Mouse (Mus musculus) megakaryocyte, embryonic 14.5 days (primary cell): ENCODE data around the gene Zfp330. TPM values are rescaled to one million over a fixed set of nuclear protein-coding genes. Genes with fewer than 3 reads are reported as not detected.

Source experiments
- H3K27me3 ChIP-seq: replicated peaks from 2 replicates; pipeline ENCODE3; 2012; ENCODE audit warnings: inconsistent platforms
- H3K36me3 ChIP-seq: replicated peaks from 2 replicates; pipeline ENCODE3; 2012; ENCODE audit warnings: low read length, inconsistent platforms, mixed read lengths
- H3K4me1 ChIP-seq: 2 replicates; pipeline ENCODE4 v1.6.1; 2012; ENCODE audit warnings: inconsistent platforms
- H3K4me3 ChIP-seq: replicated peaks from 2 replicates; pipeline ENCODE3; 2012; ENCODE audit warnings: moderate library complexity, mild to moderate bottlenecking, inconsistent platforms
- H3K9me3 ChIP-seq: 2 replicates; pipeline ENCODE4 v1.6.1; 2012; ENCODE audit warnings: inconsistent platforms
- FLI1 ChIP-seq: IDR thresholded peaks from 2 replicates; pipeline ENCODE4 v1.6.1; 2012; ENCODE audit warnings: low read length, inconsistent platforms, mixed read lengths
- GATA1 ChIP-seq: IDR thresholded peaks from 3 replicates; pipeline ENCODE4 v1.6.1; 2012; ENCODE audit warnings: mixed read lengths, low read length, inconsistent platforms, borderline replicate concordance
- polyA plus RNA-seq: library from polyadenylated mRNA; stranded (reverse); fragments of >175 nt; gene quantifications from 2 replicates; pipeline ENCODE4 v1.2.3, GENCODE M21; 2012; ENCODE audit warnings: low replicate concordance; ENCODE audit not compliant: insufficient read depth

The Zfp330 gene
- polyA plus RNA-seq, result 18.9 TPM in 1 of 2 replicates, not detected in the other

- peak; percentile 73; the same call in 1 of the 2 replicates for TF ChIP-seq FLI1
- TF ChIP-seq GATA1, result no peak
- Histone ChIP-seq H3K4me1 (peaks cover 61% of the 10 kb centered on the region), H3K9me3 (no peaks in the 10 kb centered on the region), H3K27me3 (no peaks in the 10 kb centered on the region), H3K36me3 (peaks cover 38% of the 10 kb centered on the region), H3K4me3 (peak within 1 kb of the TSS; percentile 96)
Observed at GRCm38 (mm10) chr8:82774093-82774422, at the start of gene Zfp330. Zfp330 (minus strand) TSS chr8:82774160.

DNA sequence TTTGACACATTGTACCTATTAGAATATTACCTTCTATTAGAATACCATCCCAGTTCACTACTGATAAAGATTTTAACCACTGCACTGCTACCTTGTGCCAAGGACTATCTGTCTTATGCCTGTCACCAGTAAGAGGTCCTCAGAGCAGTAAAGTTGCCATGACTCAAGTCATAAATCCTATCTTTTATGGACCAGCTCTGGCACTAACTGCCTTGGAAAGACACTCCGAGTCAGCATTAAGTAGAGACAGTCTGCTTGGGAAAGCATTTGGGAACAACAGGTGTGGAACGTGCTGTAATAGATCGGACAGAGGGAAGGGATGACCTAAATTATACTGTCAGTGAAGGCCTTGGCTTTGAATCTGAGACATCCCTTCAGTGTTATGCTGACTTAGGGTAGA, 4.0 kb upstream of the Zfp330 start:
- Histone ChIP-seq H3K36me3 (no peaks in the 10 kb centered on the region), H3K4me3 (no peak overlapping the region), H3K27me3 (no peaks in the 10 kb centered on the region), H3K4me1 (peaks cover 38% of the 10 kb centered on the region), H3K9me3 (no peaks in the 10 kb centered on the region)
- no peak for TF ChIP-seq FLI1
- TF ChIP-seq GATA1, result no peak

- peaks cover 43% of the 10 kb centered on the region for H3K4me1 ChIP-seq
- TF ChIP-seq FLI1, result no peak
- TF ChIP-seq GATA1, result no peak
- no peaks in the 10 kb centered on the region for H3K27me3 ChIP-seq
- no peaks in the 10 kb centered on the region for H3K9me3 ChIP-seq
- H3K4me3 ChIP-seq, result no peak overlapping the region
- H3K36me3 ChIP-seq, result peaks cover 5% of the 10 kb centered on the region
Observed at GRCm38 (mm10) chr8:82777406-82777805, 3.4 kb upstream of the Zfp330 start.

GRCm38 (mm10) chr8:82774482-82774881, 522 bp upstream of the Zfp330 start:
- no peak for TF ChIP-seq FLI1
- no peak for TF ChIP-seq GATA1
- Histone ChIP-seq H3K4me3 (peak overlapping the region; percentile 96), H3K27me3 (no peaks in the 10 kb centered on the region), H3K4me1 (peaks cover 61% of the 10 kb centered on the region), H3K9me3 (no peaks in the 10 kb centered on the region), H3K36me3 (peaks cover 33% of the 10 kb centered on the region)

GRCm38 (mm10) chr8:82773332-82774092, 448 bp downstream of the Zfp330 start:
- H3K9me3 ChIP-seq, result no peaks in the 10 kb centered on the region
- H3K4me1 ChIP-seq, result peaks cover 61% of the 10 kb centered on the region
- H3K4me3 ChIP-seq, result peak overlapping the region; percentile 96
- TF ChIP-seq GATA1 (no peak), FLI1 (no peak)
- no peaks in the 10 kb centered on the region for H3K27me3 ChIP-seq
- H3K36me3 ChIP-seq, result peaks cover 43% of the 10 kb centered on the region

DNA sequence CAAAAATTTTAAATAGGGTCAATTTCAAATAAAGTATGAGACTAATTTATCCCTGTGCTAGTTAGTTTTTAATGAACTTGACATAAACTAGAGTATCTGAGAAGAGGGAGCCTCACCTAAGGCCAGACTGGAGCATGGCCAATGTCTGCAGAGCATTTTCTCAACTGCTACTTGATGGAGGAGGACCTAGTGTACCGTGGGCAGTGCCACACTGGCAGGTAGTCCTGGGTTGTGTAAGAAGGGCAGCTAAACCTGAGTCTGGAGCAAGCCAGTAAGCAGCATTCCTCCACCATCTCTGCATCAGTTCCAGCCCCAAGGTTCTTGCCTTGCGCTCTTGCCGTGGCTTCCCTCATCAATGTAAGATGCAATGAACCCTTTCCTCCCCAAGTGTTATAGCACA, 3.1 kb downstream of the Zfp330 start:
- TF ChIP-seq FLI1 (no peak), GATA1 (no peak)
- Histone ChIP-seq H3K4me3 (peak overlapping the region; percentile 44), H3K9me3 (no peaks in the 10 kb centered on the region), H3K27me3 (no peaks in the 10 kb centered on the region), H3K4me1 (peaks cover 44% of the 10 kb centered on the region), H3K36me3 (peaks cover 68% of the 10 kb centered on the region)

- Histone ChIP-seq H3K27me3 (no peaks in the 10 kb centered on the region), H3K4me3 (no peak overlapping the region), H3K36me3 (peaks cover 23% of the 10 kb centered on the region), H3K4me1 (no peaks in the 10 kb centered on the region), H3K9me3 (peaks cover 5% of the 10 kb centered on the region)
- TF ChIP-seq FLI1 (no peak), GATA1 (no peak)
Observed at GRCm38 (mm10) chr8:82759071-82759470, 14.9 kb downstream of the Zfp330 start.

- no peak for TF ChIP-seq GATA1
- no peak for TF ChIP-seq FLI1
- H3K9me3 ChIP-seq, result peaks cover 26% of the 10 kb centered on the region
Observed at GRCm38 (mm10) chr8:82754946-82755345, 19.0 kb downstream of the Zfp330 start.

GRCm38 (mm10) chr8:82746617-82747016, 27.3 kb downstream of the Zfp330 start:
- peaks cover 19% of the 10 kb centered on the region for H3K9me3 ChIP-seq
- TF ChIP-seq FLI1 (no peak), GATA1 (no peak)

More at GRCm38 (mm10) chr8:82754946-82755345, 19.0 kb downstream of the Zfp330 start:
- Histone ChIP-seq H3K27me3 (no peaks in the 10 kb centered on the region), H3K4me3 (no peak overlapping the region), H3K4me1 (no peaks in the 10 kb centered on the region), H3K36me3 (no peaks in the 10 kb centered on the region)

More at GRCm38 (mm10) chr8:82746617-82747016, 27.3 kb downstream of the Zfp330 start:
- Histone ChIP-seq H3K4me3 (no peak overlapping the region), H3K4me1 (no peaks in the 10 kb centered on the region), H3K27me3 (no peaks in the 10 kb centered on the region), H3K36me3 (no peaks in the 10 kb centered on the region)
